Mouse (Mus musculus) embryonic facial prominence, embryonic 11.5 days (tissue): ENCODE measurements around the gene Gm16381. TPM values are rescaled to one million over a fixed set of nuclear protein-coding genes. Genes with fewer than 3 reads are reported as not detected.
"Not testable (repeated sequence)": the region's sequence is repeated elsewhere in the genome, so short reads cannot be mapped to it uniquely, and the experiment has no call there.

Source experiments
- ATAC-seq: fragments of 200-750 bp; cut with Nextera tagmentation; replicated peaks from 2 replicates; pipeline ENCODE4 v1.8.0; 2017; ENCODE audit warnings: low read depth; ENCODE audit not compliant: insufficient number of reproducible peaks, low FRiP score, low TSS enrichment
- DNase-seq: peaks from one replicate; pipeline ENCODE4 v3.0.0-alpha.2; 2015; ENCODE audit warnings: low spot score
- H3K27ac ChIP-seq: fragments of 300-500 bp; sonication (generic); replicated peaks from 2 replicates; pipeline ENCODE4 v1.5.1; 2014; ENCODE audit warnings: mild to moderate bottlenecking, low read depth, low read length, control low read depth
- H3K27me3 ChIP-seq: fragments of 300-500 bp; sonication (generic); 2 replicates; pipeline ENCODE4 v1.6.1; 2014; ENCODE audit warnings: mild to moderate bottlenecking, low read length, moderate library complexity, mixed read lengths; ENCODE audit not compliant: control insufficient read depth, insufficient read depth
- H3K36me3 ChIP-seq: fragments of 300-500 bp; sonication (generic); replicated peaks from 2 replicates; pipeline ENCODE4 v1.6.1; 2014; ENCODE audit warnings: low read depth, mild to moderate bottlenecking, low read length, moderate library complexity, mixed read lengths; ENCODE audit not compliant: control insufficient read depth, insufficient read depth
- H3K4me1 ChIP-seq: fragments of 300-500 bp; sonication (generic); 2 replicates; pipeline ENCODE4 v1.6.1; 2014; ENCODE audit warnings: low read length, mixed read lengths; ENCODE audit not compliant: control insufficient read depth, insufficient read depth
- H3K4me2 ChIP-seq: fragments of 300-500 bp; sonication (generic); 2 replicates; pipeline ENCODE4 v1.6.1; 2014; ENCODE audit warnings: low read depth, mild to moderate bottlenecking, control low read depth, low read length, moderate library complexity
- H3K4me3 ChIP-seq: fragments of 300-500 bp; sonication (generic); 2 replicates; pipeline ENCODE4 v1.5.1; 2014; ENCODE audit warnings: low read depth, low read length, control low read depth
- H3K9ac ChIP-seq: fragments of 300-500 bp; sonication (generic); replicated peaks from 2 replicates; pipeline ENCODE4 v1.6.1; 2014; ENCODE audit warnings: mild to moderate bottlenecking, control low read depth, low read length
- H3K9me3 ChIP-seq: fragments of 300-500 bp; sonication (generic); replicated peaks from 2 replicates; pipeline ENCODE4 v1.6.1; 2016; ENCODE audit warnings: mild to moderate bottlenecking, low read length, inconsistent platforms, mixed read lengths; ENCODE audit not compliant: control insufficient read depth
- WGBS: fragments of 180-500 bp; shearing (Covaris S2); extraction: QIAGEN DNeasy Blood & Tissue Kit; methylation state at CpG from one replicate; pipeline ENCODE4 v1.1.7; 2014; 5-methylcytosine and 5-hydroxymethylcytosine counted together
- polyA plus RNA-seq: library from polyadenylated mRNA; unstranded; fragments of >200 nt; fragmentation: Nextera tagmentation; extraction: Ambion mirVana; gene quantifications from 2 replicates; pipeline ENCODE4 v1.2.1, GENCODE M21; 2014

The Gm16381 gene
- not detected in 2 replicates for polyA plus RNA-seq

GRCm38 (mm10) chr12:87644520-87644919 lies at the start of gene Gm16381:
TSS of gene Gm16381 (minus strand) at chr12:87644620.
- not testable (repeated sequence) for DNase-seq, H3K27ac ChIP-seq, H3K4me1 ChIP-seq, ATAC-seq, H3K27me3 ChIP-seq, H3K4me3 ChIP-seq, H3K4me2 ChIP-seq, H3K9ac ChIP-seq, H3K9me3 ChIP-seq, H3K36me3 ChIP-seq
- WGBS, result 90% methylated on average over 1 of the region's 2 CpGs

GRCm38 (mm10) chr12:87652916-87653703 lies 8.7 kb upstream of the Gm16381 start:
- WGBS, result 72% methylated on average over 1 of the region's 4 CpGs
- H3K36me3 ChIP-seq, H3K4me3 ChIP-seq, H3K9me3 ChIP-seq, H3K27ac ChIP-seq, H3K9ac ChIP-seq, H3K27me3 ChIP-seq, ATAC-seq, H3K4me1 ChIP-seq, H3K4me2 ChIP-seq, DNase-seq: not testable (repeated sequence)

GRCm38 (mm10) chr12:87618569-87618968 lies 25.9 kb downstream of the Gm16381 start, which contains the start of gene Gm4027:
TSS of gene Gm4027 (plus strand) at chr12:87618869.
- WGBS, result 91% methylated on average over 4 of the region's 7 CpGs
- H3K27me3 ChIP-seq, H3K4me3 ChIP-seq, H3K9me3 ChIP-seq, H3K27ac ChIP-seq, H3K36me3 ChIP-seq, H3K4me1 ChIP-seq, DNase-seq, H3K4me2 ChIP-seq, H3K9ac ChIP-seq, ATAC-seq: not testable (repeated sequence)

- H3K27me3 ChIP-seq, ATAC-seq, H3K4me1 ChIP-seq, DNase-seq, H3K9ac ChIP-seq, H3K4me2 ChIP-seq, H3K27ac ChIP-seq, H3K36me3 ChIP-seq, H3K4me3 ChIP-seq, H3K9me3 ChIP-seq: not testable (repeated sequence)
- 80% methylated on average over 1 of the region's 2 CpGs for WGBS
These were observed 42.0 kb downstream of the Gm16381 start, which contains the start of gene Oog1 for GRCm38 (mm10) chr12:87602388-87602787. TSS of gene Oog1 (plus strand) at chr12:87602688.

GRCm38 (mm10) chr12:87601388-87601787 lies 43.0 kb downstream of the Gm16381 start:
- not testable (repeated sequence) for H3K27ac ChIP-seq, H3K27me3 ChIP-seq, H3K4me2 ChIP-seq, H3K9ac ChIP-seq, ATAC-seq, H3K36me3 ChIP-seq, H3K4me1 ChIP-seq, H3K9me3 ChIP-seq, H3K4me3 ChIP-seq
- peak; percentile 3 for DNase-seq
- 8% methylated on average over 2 of the region's 2 CpGs for WGBS

Other genes with a start within 250 kb of the Gm16381 start
- 303 and 309 TPM in 2 replicates for gene Slirp, start 200.7 kb downstream of the Gm16381 start, polyA plus RNA-seq
- gene Alkbh1, start 200.6 kb downstream of the Gm16381 start, polyA plus RNA-seq, result 33.4 and 42.9 TPM in 2 replicates
- 169 and 176 TPM in 2 replicates for gene Snw1, start 172.3 kb downstream of the Gm16381 start, polyA plus RNA-seq
- gene Gm5788, start 149.9 kb downstream of the Gm16381 start, polyA plus RNA-seq, result not detected in 2 replicates
- gene Gm8300, start 130.3 kb downstream of the Gm16381 start, polyA plus RNA-seq, result not detected in 2 replicates
- gene Oog1, start 41.9 kb downstream of the Gm16381 start, polyA plus RNA-seq, result not detected in 2 replicates
- gene Gm4027, start 25.8 kb downstream of the Gm16381 start, polyA plus RNA-seq, result not detected in 2 replicates
- gene Gm21319, start 131.1 kb upstream of the Gm16381 start, polyA plus RNA-seq, result not detected in 2 replicates
- not detected in 2 replicates for gene Gm21936, start 150.9 kb upstream of the Gm16381 start, polyA plus RNA-seq
- not detected in 2 replicates for gene BB287469, start 172.0 kb upstream of the Gm16381 start, polyA plus RNA-seq
- gene Gm2001, start 197.7 kb upstream of the Gm16381 start, polyA plus RNA-seq, result not detected in 2 replicates
- gene Gm2016, start 229.5 kb upstream of the Gm16381 start, polyA plus RNA-seq, result not detected in 2 replicates